Mouse (Mus musculus) embryonic facial prominence, embryonic 11.5 days (tissue): ENCODE data around the gene Tspan8. TPM values are rescaled to one million over a fixed set of nuclear protein-coding genes. Genes with fewer than 3 reads are reported as not detected.

Experiments
- ATAC-seq: fragments of 200-750 bp; cut with Nextera tagmentation; replicated peaks from 2 replicates; pipeline ENCODE4 v1.8.0; 2017; ENCODE audit warnings: low read depth; ENCODE audit not compliant: insufficient number of reproducible peaks, low FRiP score, low TSS enrichment
- DNase-seq: peaks from one replicate; pipeline ENCODE4 v3.0.0-alpha.2; 2015; ENCODE audit warnings: low spot score
- H3K27ac ChIP-seq: fragments of 300-500 bp; sonication (generic); replicated peaks from 2 replicates; pipeline ENCODE4 v1.5.1; 2014; ENCODE audit warnings: mild to moderate bottlenecking, low read depth, low read length, control low read depth
- H3K27me3 ChIP-seq: fragments of 300-500 bp; sonication (generic); 2 replicates; pipeline ENCODE4 v1.6.1; 2014; ENCODE audit warnings: mild to moderate bottlenecking, low read length, moderate library complexity, mixed read lengths; ENCODE audit not compliant: control insufficient read depth, insufficient read depth
- H3K36me3 ChIP-seq: fragments of 300-500 bp; sonication (generic); replicated peaks from 2 replicates; pipeline ENCODE4 v1.6.1; 2014; ENCODE audit warnings: low read depth, mild to moderate bottlenecking, low read length, moderate library complexity, mixed read lengths; ENCODE audit not compliant: control insufficient read depth, insufficient read depth
- H3K4me1 ChIP-seq: fragments of 300-500 bp; sonication (generic); 2 replicates; pipeline ENCODE4 v1.6.1; 2014; ENCODE audit warnings: low read length, mixed read lengths; ENCODE audit not compliant: control insufficient read depth, insufficient read depth
- H3K4me2 ChIP-seq: fragments of 300-500 bp; sonication (generic); 2 replicates; pipeline ENCODE4 v1.6.1; 2014; ENCODE audit warnings: low read depth, mild to moderate bottlenecking, control low read depth, low read length, moderate library complexity
- H3K4me3 ChIP-seq: fragments of 300-500 bp; sonication (generic); 2 replicates; pipeline ENCODE4 v1.5.1; 2014; ENCODE audit warnings: low read depth, low read length, control low read depth
- H3K9ac ChIP-seq: fragments of 300-500 bp; sonication (generic); replicated peaks from 2 replicates; pipeline ENCODE4 v1.6.1; 2014; ENCODE audit warnings: mild to moderate bottlenecking, control low read depth, low read length
- H3K9me3 ChIP-seq: fragments of 300-500 bp; sonication (generic); replicated peaks from 2 replicates; pipeline ENCODE4 v1.6.1; 2016; ENCODE audit warnings: mild to moderate bottlenecking, low read length, inconsistent platforms, mixed read lengths; ENCODE audit not compliant: control insufficient read depth
- WGBS: fragments of 180-500 bp; shearing (Covaris S2); extraction: QIAGEN DNeasy Blood & Tissue Kit; methylation state at CpG from one replicate; pipeline ENCODE4 v1.1.7; 2014; 5-methylcytosine and 5-hydroxymethylcytosine counted together
- polyA plus RNA-seq: library from polyadenylated mRNA; unstranded; fragments of >200 nt; fragmentation: Nextera tagmentation; extraction: Ambion mirVana; gene quantifications from 2 replicates; pipeline ENCODE4 v1.2.1, GENCODE M21; 2014

Gene Tspan8
- polyA plus RNA-seq, result 1.2 and 2.1 TPM in 2 replicates

GRCm38 (mm10) chr10:115816511-115816910 lies at the start of gene Tspan8:
TSS of gene Tspan8 (plus strand) at chr10:115816832.
- H3K4me3 ChIP-seq, result no peak within 1 kb of the TSS
- no peak within 1 kb of the TSS for H3K4me2 ChIP-seq
- no peaks in the 10 kb centered on the region for H3K36me3 ChIP-seq
- no peak for DNase-seq
- no peak within 1 kb of the TSS for H3K9ac ChIP-seq
- no peaks in the 10 kb centered on the region for H3K9me3 ChIP-seq
- no peak within 1 kb of the TSS for H3K27ac ChIP-seq
- ATAC-seq, result no peak
- H3K27me3 ChIP-seq, result no peaks in the 10 kb centered on the region
- WGBS, result 37% methylated on average over 6 of the region's 6 CpGs
- H3K4me1 ChIP-seq, result no peaks in the 10 kb centered on the region

- H3K27me3 ChIP-seq, result no peaks in the 10 kb centered on the region
- H3K4me1 ChIP-seq, result no peaks in the 10 kb centered on the region
- no peak for DNase-seq
- no peak for ATAC-seq
- H3K27ac ChIP-seq, result no peak overlapping the region
- 91% methylated on average over 8 of the region's 8 CpGs for WGBS
- no peak overlapping the region for H3K4me2 ChIP-seq
- no peaks in the 10 kb centered on the region for H3K9me3 ChIP-seq
- no peak overlapping the region for H3K9ac ChIP-seq
- no peaks in the 10 kb centered on the region for H3K36me3 ChIP-seq
- no peak overlapping the region for H3K4me3 ChIP-seq
Measured at GRCm38 (mm10) chr10:115770032-115770431, 46.6 kb upstream of the Tspan8 start.

GRCm38 (mm10) chr10:115774451-115774850 lies 42.2 kb upstream of the Tspan8 start:
- H3K4me2 ChIP-seq, result no peak overlapping the region
- 44% methylated on average over 4 of the region's 4 CpGs for WGBS
- no peaks in the 10 kb centered on the region for H3K36me3 ChIP-seq
- no peak overlapping the region for H3K4me3 ChIP-seq
- ATAC-seq (no peak), DNase-seq (no peak)
- no peaks in the 10 kb centered on the region for H3K27me3 ChIP-seq
- H3K4me1 ChIP-seq, result no peaks in the 10 kb centered on the region
- H3K27ac ChIP-seq, result no peak overlapping the region
- H3K9ac ChIP-seq, result no peak overlapping the region
- H3K9me3 ChIP-seq, result no peaks in the 10 kb centered on the region

GRCm38 (mm10) chr10:115775945-115776905 lies 40.4 kb upstream of the Tspan8 start:
- Histone ChIP-seq H3K27ac (no peak overlapping the region), H3K4me3 (no peak overlapping the region), H3K27me3 (no peaks in the 10 kb centered on the region), H3K9ac (no peak overlapping the region), H3K4me1 (no peaks in the 10 kb centered on the region), H3K36me3 (no peaks in the 10 kb centered on the region), H3K4me2 (no peak overlapping the region), H3K9me3 (no peaks in the 10 kb centered on the region)
- 65% methylated on average over 17 of the region's 17 CpGs for WGBS
- DNase-seq (peak; percentile 21), ATAC-seq (no peak)

GRCm38 (mm10) chr10:115777366-115777765 lies 39.3 kb upstream of the Tspan8 start:
- no peak overlapping the region for H3K4me2 ChIP-seq
- H3K4me3 ChIP-seq, result no peak overlapping the region
- no peak overlapping the region for H3K27ac ChIP-seq
- no peaks in the 10 kb centered on the region for H3K9me3 ChIP-seq
- H3K27me3 ChIP-seq, result no peaks in the 10 kb centered on the region
- H3K36me3 ChIP-seq, result no peaks in the 10 kb centered on the region
- DNase-seq (no peak), ATAC-seq (no peak)
- whole genome bisulfite sequencing, result 62% methylated on average over 5 of the region's 5 CpGs
- no peak overlapping the region for H3K9ac ChIP-seq
- H3K4me1 ChIP-seq, result no peaks in the 10 kb centered on the region

GRCm38 (mm10) chr10:115778624-115779023 lies 38.0 kb upstream of the Tspan8 start:
- no peak overlapping the region for H3K4me3 ChIP-seq
- DNase-seq (peak; percentile 42), ATAC-seq (no peak)
- H3K27ac ChIP-seq, result no peak overlapping the region
- H3K27me3 ChIP-seq, result no peaks in the 10 kb centered on the region
- no peaks in the 10 kb centered on the region for H3K36me3 ChIP-seq
- no peak overlapping the region for H3K4me2 ChIP-seq
- no peak overlapping the region for H3K9ac ChIP-seq
- no peaks in the 10 kb centered on the region for H3K9me3 ChIP-seq
- no peaks in the 10 kb centered on the region for H3K4me1 ChIP-seq
- WGBS, result 41% methylated on average over 5 of the region's 5 CpGs

- no peak overlapping the region for H3K9ac ChIP-seq
- H3K36me3 ChIP-seq, result no peaks in the 10 kb centered on the region
- ATAC-seq, result 0 out of 2 replicates have a peak, but pooled peaks have one; percentile 56
- WGBS, result 79% methylated on average over 11 of the region's 11 CpGs
- H3K4me1 ChIP-seq, result no peaks in the 10 kb centered on the region
- H3K4me3 ChIP-seq, result no peak overlapping the region
- H3K27me3 ChIP-seq, result no peaks in the 10 kb centered on the region
- H3K9me3 ChIP-seq, result no peaks in the 10 kb centered on the region
- no peak for DNase-seq
- H3K27ac ChIP-seq, result no peak overlapping the region
- H3K4me2 ChIP-seq, result no peak overlapping the region
Measured at GRCm38 (mm10) chr10:115780239-115781016, 36.2 kb upstream of the Tspan8 start.

- WGBS, result 85% methylated on average over 2 of the region's 2 CpGs
- Histone ChIP-seq H3K27me3 (no peaks in the 10 kb centered on the region), H3K4me2 (no peak overlapping the region), H3K9ac (no peak overlapping the region), H3K27ac (no peak overlapping the region), H3K4me1 (no peaks in the 10 kb centered on the region), H3K36me3 (no peaks in the 10 kb centered on the region), H3K4me3 (no peak overlapping the region), H3K9me3 (no peaks in the 10 kb centered on the region)
- DNase-seq (no peak), ATAC-seq (no peak)
Measured at GRCm38 (mm10) chr10:115783232-115783631, 33.4 kb upstream of the Tspan8 start.
